Mouse (Mus musculus) mature B cell (primary cell): Measurements from ENCODE around the gene Kcp.

Source experiments
- in situ Hi-C: fragments of 300-500 bp; cut with MboI; formaldehyde crosslinking; loops from 2 replicates; pipeline ENCODE4 v1.14.3; 2019

Gene Kcp

DNA sequence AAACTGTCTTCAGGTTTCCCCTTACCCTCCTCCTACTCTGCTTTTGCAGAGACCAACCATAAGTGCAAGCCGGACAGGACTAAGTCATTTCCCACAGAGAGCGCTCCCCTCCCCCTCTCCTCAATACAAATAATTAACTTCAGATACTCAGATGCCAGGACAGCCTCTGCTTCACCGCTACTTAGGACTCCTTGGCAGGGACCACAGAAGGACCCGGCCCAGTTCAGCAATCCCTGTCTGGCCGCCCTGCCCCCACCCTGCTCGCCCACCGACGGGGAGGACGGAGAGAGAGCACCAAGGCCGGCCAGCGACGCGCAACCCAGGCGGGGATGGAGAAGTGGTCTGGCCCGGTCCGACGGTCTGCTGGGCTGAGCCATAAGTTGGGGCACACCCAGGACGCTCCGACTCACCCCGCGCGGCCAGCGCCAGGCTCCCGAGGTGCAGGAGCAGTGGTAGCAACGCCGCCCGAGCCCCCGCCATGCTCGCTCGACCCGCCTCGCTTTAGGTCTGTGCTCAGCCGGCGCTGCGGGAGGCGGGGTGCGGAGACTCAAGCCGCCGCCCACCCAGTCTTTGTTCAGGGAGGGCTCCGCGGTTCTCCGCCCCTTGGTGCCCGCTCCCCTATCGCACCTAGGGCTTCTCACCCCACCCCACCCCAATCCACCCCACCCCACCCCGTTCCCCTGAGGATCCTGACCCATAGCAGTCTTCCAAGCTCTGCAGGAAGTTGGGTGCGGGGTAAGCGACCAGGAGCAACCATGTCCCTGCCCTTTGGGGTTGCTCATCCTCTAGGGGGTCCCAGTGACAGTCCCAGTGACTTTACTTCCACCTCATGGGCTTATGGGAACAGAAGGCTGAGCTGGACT, at the start of gene Kcp:
Kcp (minus strand) TSS at position 506 of the 863 bp plus-strand sequence.
- in situ Hi-C loops = no loop called here

DNA sequence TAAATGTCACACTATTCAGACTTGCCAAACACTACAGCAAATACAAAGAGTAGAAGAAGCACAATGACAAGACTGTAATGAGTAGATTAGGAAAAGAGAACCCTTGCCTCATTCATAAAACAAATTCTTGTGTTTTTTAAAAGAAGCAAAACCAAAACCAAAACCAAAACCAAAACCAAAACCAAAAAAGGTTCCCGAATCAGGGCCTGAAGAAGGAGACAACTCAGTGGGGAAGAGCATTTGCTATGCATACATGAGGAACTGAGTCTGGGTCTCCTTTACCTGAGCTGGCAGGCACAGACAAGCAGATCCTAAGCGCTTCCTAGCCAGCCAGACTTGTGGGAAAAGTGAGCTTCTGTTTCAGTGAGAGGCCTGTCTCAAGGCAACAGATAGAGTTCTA, 49.4 kb upstream of the Kcp start:
- in situ Hi-C loops = no loop called here

DNA sequence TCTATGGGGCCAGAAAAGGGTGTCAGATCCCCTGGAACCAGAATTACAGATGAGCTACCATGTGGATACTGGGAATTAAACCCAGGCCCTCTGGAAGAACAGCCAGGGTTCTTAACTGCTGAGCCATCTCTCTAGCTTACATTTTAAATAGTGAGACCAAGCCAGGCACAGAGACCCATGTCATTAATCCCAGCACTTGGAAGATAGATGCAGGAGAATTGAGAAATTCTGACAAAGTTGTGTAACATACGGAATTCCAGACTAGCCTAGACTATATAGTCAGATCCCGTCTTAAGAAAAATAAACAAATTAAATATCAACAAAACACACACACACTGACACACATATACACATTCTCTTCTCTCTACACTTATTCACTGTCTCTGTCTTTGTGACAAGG, 44.8 kb upstream of the Kcp start:
- in situ Hi-C loops = no loop called here

DNA sequence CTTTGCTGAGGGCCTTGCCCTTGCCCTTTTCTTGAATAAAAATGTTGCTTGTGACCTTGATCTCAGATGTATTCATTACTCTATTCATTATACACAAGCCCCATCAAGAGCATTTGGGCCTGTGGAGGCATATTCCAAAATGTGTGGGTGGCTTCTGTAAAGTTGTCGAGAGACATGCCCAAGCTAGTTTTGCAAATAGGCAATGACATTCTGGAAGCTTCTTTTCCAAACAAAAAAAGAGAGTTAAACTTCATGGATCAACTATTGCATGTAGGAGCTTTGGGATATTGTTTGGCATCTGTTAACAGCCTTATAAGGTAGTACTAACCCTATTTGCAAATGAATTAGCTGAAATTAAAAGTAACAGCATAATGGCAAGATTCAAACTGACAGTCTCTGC, 40.3 kb upstream of the Kcp start:
- in situ Hi-C loops = no loop called here

DNA sequence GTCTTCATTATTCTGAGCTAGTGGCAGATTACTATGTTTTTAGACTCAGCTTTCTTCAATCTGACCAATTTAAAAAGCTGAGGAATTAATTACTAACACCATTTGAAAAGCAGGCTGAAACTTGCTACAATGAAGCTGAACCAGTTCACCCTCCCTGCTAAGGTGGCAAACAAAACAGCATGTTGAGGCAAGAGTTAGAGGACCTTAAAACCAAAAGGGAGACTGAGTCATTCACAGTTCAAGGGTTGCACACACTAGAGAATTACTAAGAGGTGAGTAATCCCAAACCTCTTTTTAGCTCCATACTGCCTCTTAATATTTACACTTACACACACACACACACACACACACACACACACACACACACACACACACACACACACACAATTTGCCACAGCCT, 39.8 kb upstream of the Kcp start:
- in situ Hi-C loops = no loop called here

DNA sequence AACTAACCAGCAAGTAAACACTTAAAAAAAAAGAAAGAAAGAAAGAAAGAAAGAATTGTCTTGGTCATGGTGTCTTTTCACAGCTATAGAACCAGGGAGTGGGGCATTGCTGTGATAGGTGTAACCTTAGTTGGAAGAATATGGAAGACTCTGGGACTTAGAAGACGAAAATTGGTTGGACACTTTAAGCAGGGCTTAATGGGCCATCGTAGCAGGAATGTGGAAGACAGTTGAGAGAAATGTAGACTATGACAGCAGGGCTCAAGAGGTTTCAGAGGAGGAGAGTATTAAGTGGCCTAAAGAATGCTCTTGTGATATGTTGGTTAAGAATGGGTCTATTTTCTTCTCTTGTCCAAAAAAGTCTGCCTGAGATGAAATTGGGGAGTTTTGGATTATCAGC, 37.9 kb upstream of the Kcp start:
- in situ Hi-C loops = no loop called here

DNA sequence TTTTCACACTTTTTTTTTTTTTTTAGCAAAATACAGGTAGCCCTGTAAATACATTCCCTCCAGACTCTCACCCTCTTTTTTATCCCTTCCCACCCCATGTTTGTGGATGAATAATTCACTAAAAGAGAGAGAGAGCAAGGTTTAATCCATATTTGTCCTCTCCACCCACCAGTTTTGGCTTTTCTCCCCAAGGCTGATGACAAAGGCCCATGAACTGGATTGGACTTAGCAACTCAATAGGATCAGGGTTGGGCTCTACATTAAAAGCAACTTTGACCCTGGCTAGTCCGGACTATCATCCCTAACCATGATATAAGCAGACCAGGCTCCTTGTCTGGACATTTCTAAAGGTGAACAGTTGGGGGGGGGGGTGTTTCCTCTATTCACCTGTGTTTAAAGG, 33.2 kb upstream of the Kcp start:
- in situ Hi-C loops = no loop called here

DNA sequence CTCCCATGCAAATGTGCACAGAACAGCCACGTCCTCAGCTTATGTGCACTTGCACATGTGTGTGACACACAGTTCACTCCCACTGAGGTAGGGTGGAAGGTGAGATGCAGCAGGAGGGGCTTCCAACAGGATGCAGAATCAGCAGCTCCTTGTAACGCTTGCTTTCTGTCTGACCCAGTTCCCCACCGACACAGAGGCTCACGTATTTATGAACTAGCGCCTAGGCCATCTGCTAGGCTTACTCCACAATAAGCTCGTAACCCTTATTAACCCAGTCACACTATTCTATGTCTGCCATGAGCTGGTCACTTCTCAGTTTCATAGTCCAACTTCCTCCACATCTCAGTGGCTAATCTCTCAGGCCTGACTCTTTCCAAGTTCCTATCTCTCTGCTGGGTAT, 32.5 kb upstream of the Kcp start:
- in situ Hi-C loops = no loop called here

DNA sequence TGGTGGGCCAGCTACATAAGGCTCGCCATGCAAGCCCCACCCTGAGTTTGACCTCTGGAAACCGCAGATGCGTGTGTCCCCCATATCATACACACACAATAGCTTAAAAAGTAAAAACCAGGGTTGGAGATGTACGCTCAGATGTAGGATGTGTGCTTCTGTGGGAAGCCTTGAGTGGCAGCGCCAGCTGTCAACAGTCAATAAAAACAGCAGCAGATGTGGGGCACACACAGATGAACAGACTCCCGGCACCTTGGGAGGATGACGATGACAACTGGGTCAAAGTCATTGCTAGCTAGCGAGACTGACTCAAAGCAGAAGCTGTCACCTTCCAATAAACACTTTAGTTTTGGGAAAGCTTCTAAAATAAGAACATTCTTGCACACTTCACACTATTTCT, 31.8 kb upstream of the Kcp start:
- in situ Hi-C loops = no loop called here

DNA sequence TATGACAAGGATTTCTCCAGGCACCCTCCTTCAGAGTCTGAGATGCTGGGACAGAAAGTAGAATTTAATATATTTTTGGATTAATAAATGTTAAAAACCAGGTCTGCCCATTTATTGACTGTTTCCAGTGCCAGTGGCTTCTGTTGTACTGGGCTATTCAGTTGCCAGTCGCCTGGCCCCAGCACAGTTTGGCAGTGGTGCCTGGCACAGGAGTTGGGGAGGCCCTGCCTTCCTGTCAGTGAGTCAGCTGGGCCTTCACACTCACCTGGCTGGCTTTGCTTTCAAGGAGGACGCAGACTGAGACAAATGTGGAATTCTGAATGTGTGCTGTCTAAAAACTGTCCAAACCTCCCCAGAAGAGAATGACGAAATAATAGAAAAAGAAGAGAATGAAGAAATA, 29.5 kb upstream of the Kcp start:
- in situ Hi-C loops = no loop called here

DNA sequence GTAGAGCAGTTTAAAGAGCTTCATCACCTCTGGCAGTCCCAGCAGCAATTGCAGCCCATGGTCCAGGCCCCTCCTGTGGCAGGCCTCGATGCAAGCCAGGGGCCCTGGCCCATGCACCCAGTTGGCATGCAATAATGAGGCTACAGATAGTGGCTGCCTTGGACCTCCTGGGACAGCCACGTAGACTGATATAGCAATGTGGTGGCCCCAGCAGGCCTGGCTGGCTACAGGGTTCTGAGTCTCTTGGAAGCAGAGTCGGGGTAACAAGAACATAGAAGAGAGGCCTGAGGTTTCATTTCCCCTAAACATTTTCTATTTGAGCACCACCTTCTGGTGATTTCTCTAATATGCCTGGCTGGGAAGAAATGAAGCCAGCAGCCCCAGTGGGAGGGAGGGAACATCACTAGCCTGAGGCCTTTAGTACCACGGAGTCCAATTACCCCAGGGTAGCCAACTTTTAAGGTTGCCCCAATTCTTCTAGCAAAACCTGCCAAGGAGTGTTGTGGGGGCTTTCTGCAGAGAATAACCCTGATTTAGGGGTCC, 29.0 kb upstream of the Kcp start:
- in situ Hi-C loops = no loop called here

DNA sequence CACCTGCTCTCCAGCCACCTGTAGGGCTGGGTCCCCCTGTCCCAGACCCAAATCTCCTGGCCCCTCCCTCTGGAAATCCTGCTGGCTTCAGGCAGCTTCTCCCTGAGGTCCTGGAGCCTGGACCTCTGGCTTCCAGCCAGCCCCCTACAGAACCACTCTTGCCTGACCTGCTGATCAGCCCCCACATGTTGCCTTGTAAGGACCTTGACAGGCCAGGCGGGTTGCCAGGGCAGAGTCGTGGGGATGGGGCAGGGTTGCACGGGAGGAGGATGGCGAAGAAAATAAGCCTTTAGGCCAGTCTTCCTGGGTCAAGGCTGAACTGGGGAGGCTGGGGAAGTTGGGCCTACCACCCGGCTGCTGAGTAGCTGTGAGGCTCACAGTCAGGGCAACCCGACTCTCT, 27.6 kb upstream of the Kcp start:
- in situ Hi-C loops = no loop called here

DNA sequence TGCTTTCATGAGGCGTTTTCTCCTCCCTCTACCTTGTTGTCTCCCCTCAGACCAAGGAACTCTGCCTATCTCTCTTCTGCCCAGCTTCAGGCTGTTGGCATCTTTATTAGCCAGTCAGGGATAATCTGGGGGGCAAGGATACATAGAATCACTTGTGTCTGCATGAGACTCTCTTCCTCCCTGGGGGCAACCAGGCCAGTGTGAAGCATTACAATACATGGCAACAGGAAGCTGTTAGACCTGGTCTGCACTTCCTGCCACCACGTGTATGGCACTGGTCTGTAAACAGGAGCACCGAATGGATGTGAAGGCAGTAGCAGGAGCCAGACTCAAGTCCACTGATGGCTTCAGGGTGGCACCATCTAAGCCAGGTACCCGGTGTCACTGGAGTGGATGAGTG, 22.3 kb upstream of the Kcp start:
- in situ Hi-C loops = no loop called here

DNA sequence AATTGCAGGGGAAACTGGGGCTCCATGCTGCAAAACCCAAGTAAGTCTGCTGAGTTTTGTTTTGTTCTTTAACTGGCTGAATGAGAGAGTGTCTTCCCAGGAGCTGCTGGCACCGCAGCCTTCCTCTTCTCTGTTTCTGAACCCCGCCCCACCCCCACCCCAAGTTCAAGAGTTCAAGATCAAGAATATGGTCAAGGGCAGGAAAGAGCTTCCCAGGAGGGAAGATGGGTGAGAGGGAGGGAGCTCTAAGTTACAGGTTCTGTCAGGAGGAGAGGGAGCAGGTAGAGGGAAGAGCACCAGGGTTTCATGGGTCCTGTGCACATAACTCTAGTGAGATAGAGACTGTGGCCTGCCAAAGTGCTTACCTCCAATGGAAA, 21.7 kb upstream of the Kcp start:
- in situ Hi-C loops = no loop called here

DNA sequence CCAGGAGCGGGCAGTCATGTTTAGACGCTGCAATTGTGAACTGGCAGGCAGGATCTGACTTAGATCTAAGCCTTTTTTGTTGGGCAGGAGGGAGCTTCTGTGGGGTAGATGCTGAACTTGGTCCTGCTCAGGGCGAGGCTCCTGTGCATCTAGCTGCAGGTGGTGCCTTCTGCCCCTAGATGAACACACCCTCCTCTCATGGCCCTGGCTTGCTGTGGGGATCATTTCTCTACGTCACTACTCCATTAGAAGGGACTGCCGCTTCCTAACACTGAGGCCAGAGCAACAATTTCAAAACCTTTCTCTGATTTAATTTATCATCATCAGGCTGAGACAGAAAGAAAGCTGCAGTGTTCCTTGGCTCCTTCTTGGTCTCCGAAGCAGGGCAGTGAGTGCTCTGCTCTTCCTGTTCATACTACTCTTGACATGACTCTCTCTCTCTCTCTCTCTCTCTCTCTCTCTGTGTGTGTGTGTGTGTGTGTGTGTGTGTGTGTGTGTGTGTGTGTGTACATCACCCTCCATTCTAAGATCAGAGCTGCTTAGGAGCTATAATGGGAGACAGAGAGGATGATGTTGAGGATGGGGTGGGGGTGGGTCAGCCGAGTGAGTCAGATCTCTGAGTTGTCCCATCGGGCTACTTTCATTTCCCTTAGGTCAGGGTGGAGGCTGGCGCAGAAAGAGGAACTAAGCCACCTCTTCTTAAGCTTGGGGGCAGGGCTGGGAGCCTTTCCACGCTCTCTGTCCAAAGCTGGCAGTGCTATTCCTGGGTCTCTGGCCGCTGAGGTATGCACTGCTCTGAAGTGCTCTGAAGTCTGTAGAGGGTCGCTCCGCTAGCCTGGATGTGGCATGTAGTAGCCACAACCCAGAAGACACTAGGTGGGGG, 21.1 kb upstream of the Kcp start:
- in situ Hi-C loops = no loop called here

DNA sequence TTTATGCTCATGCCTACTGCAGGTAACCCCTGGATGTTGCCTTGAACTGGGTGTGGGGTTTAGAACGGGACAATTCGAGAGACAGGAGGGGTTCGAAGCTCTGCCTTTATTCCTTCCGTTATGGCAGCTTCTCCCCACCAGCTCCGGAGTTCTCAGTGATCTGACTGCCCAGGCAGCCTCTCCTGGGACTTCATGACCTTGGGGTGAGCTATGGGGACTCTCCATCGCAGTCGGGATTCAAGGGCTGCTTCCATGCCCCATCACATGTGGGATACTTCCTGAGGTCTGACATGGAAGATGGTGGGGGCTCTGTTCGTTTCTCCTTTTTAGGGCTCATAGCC, 20.4 kb upstream of the Kcp start:
- in situ Hi-C loops = no loop called here

DNA sequence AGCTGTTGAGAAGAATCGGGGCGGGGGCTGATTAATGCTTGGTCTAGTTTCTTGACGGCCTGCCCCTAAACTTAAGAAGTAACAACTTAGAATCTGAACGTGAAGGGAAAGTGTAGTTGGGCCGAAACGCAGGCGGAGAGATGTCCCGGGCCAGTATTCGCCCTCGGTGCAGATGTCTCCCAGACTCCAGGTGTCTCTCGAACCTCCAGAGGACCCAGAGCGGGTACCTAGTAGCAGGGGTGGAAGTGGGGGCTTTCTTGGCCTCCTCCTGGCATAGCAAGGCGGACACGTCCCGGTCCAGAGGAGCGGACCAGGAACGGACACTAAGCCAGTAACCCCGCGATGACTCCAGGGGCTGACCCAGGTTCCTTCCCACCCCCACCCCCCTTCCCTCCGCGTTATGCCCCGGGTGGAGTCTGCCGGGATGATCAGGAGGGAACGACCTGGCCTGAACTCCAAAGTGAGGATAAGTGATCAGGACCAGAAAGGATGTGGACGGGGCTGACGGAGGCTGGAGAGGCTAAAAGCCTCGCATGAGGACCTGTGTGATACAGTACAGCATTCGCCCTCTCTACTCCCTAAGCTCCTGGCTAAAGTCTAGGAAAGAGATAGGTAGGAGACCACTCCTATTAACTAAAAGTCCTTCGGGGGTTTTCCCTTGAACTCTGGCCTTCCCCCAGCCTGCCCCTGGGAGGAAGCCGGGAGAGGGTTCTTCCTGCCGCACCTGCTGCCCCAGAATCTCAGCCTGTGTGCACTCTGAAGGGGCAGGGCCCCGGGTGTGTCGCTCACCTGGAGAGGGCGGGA, 19.8 kb upstream of the Kcp start:
- in situ Hi-C loops = no loop called here

DNA sequence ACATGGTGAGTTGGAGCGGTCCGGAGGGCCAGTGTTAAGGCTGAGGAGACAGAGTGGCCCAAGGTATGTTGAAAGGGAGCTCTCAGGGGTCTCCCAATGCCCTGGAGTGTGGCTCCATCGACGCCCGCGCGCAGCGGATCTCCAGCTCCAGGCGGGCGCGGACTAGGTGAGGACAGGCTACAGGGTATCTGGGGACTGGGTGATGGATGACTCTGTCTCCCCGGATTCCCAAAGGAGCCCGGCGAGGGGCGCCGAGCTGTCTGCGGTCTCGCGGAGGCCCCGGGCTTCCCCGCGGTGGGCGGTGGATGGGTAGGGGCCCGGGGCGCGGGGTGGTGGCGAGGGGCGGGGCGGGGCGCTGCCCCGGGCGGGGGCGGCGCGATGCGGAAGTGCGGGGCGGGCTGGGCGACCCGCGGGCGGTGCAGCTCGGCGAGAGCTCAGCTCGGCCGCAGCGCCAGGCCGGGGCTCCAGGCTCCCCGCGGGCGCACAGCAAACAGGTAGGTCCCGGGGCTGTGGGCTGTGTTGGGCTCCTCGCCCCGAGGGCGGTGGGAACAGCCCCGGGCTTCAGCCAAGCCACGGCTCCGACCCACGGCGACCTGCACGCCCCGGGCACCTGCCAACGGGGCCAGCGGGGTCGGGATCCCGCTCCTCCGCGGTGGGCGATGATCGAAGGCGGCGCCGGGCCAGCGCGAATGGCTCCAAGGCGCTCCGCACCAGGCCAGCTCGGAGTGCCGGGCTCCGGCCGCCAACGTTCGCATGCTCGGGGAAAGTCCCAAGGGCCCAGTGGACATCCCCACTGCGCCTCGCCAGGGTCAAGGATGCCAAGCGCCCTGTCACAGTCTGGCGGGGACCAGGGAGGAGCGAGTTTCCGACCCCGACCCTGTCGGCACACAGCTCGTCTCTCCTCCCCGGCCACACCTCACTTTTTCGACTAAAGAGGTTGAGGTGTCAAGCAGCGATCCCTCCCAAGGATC, 18.8 kb upstream of the Kcp start, which contains the start of gene Irf5:
Irf5 (plus strand) TSS at position 345 of the 971 bp plus-strand sequence.
- in situ Hi-C loops = no loop called here

DNA sequence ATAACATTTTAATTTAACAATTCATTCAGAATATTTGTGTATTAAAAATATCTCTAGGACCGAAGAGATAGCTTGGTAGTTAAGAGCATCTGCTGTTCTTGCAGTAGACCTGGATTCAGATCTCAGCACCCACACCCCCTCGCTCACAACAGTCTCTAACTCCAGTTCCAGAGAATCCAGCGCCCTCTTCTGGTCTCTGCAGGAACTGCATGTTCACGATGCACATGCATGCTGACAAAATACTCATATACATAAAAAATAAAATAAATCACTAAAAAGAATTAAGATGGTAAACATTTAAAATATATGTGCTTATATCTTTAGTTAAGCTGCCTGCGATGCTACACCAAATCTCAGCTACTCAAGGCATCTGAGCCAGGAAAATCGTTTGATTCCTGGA, 17.5 kb upstream of the Kcp start:
- in situ Hi-C loops = no loop called here

DNA sequence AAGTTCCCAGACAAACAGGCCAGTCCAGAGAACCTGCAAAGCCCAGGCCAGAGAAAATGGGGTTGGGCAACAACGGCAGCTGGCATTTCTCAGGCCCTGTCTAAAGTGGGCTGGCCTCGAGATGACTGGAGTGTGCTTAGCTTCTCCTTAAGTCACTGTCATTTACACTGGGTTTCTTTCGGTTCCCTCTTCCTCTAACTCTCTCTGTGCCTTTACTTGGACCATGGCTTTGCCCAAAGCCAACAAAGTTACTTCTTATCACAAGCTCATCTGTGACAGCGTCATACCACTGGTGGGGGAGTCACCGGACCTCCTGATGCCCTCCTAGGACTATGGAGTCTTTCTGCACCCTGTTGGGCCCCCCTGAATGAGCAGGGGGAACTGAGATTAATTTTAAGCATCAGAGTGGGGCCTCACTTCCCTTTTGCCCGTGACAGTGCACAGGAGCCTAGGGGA, 16.3 kb upstream of the Kcp start:
- in situ Hi-C loops = no loop called here
